Mouse (Mus musculus): ENCODE measurements around the gene C2cd4c. TPM values are rescaled to one million over a fixed set of nuclear protein-coding genes. Genes with fewer than 3 reads are reported as not detected.

Gene C2cd4c
- polyA plus RNA-seq, 1 experiment from 2014 or later, result not detected

DNA sequence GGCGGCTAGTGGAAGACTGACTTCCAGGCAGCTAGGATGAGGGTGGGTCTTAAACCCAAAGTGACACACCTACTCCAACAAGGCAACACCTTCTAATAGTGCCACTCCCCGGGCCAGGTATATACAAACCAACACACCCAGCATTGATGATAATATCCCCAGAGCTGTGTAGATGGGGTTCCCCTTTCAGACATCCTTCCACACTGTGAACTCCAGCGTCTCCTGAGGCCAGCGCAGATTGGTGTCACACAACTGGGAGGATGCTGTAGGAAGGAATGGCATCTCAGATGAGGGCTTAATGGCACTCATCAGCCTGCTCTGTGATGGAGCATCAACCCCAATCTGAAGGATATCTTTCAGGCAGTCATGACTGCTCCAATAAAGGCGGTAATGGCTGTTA, 56.3 kb downstream of the C2cd4c start:
- ATAC-seq (ENCODE audit: low read depth), result no peak
- H3K27ac ChIP-seq (ENCODE audit: low read length), result no peak overlapping the region

DNA sequence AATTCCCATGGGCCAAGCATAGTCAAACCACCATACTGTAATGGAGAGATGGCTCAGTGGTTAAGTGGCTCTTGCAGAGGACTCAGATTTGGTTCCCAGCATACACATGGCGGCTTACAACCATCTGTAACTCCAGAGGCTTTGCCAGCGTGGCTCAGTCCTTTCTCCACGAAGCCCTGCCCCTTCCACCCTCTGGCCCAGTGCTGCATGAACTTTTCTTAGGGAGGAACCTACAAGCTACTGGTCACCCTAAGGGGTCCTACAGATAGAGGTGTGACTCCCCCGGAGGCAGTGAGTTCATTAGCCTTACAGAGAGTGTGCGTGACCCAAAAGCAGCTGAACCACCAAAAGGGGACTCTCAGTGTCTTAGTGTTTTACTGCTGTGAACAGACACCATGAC, 56.9 kb downstream of the C2cd4c start:
- no peak overlapping the region for H3K4me2 ChIP-seq (ENCODE audit: low read depth, low read length)
- H3K27ac ChIP-seq (ENCODE audit: low read length), result no peak overlapping the region
- 69% methylated on average over 5 of the region's 5 CpGs for WGBS (ENCODE audit: insufficient replicate concordance)
- H3K27me3 ChIP-seq (ENCODE audit: control insufficient read depth, insufficient read depth, low read depth, low read length), result no peaks in the 10 kb centered on the region
- H3K9me3 ChIP-seq (replicated peaks; ENCODE audit: control insufficient read depth, low read length), result no peaks in the 10 kb centered on the region
- peaks cover 7% of the 10 kb centered on the region for H3K4me1 ChIP-seq (ENCODE audit: control insufficient read depth, low read depth, low read length)
- H3K4me3 ChIP-seq (ENCODE audit: low read depth, low read length), result no peak overlapping the region
- H3K9ac ChIP-seq (ENCODE audit: low read depth, low read length), result no peak overlapping the region
- no peaks in the 10 kb centered on the region for H3K36me3 ChIP-seq (ENCODE audit: control insufficient read depth, insufficient read depth)
- ATAC-seq (ENCODE audit: low read depth), result no peak

More for the DNA sequence above, 56.3 kb downstream of the C2cd4c start:
- no peaks in the 10 kb centered on the region for H3K36me3 ChIP-seq (ENCODE audit: control insufficient read depth, insufficient read depth)
- H3K27me3 ChIP-seq (ENCODE audit: control insufficient read depth, insufficient read depth, low read depth, low read length), result no peaks in the 10 kb centered on the region
- H3K4me2 ChIP-seq (ENCODE audit: low read depth, low read length), result no peak overlapping the region
- peaks cover 7% of the 10 kb centered on the region for H3K4me1 ChIP-seq (ENCODE audit: control insufficient read depth, low read depth, low read length)
- H3K9ac ChIP-seq (ENCODE audit: low read depth, low read length), result no peak overlapping the region
- H3K4me3 ChIP-seq (ENCODE audit: low read depth, low read length), result no peak overlapping the region
- 73% methylated on average over 5 of the region's 5 CpGs for WGBS (ENCODE audit: insufficient replicate concordance)
- no peaks in the 10 kb centered on the region for H3K9me3 ChIP-seq (replicated peaks; ENCODE audit: control insufficient read depth, low read length)

Other genes starting within 250 kb of the C2cd4c start
- not detected in 2 replicates for gene Vmn2r83, start 145.3 kb downstream of the C2cd4c start, polyA plus RNA-seq (2015; fragmentation: Nextera tagmentation; extraction: Ambion mirVana)
- gene Plpp2, start 80.2 kb downstream of the C2cd4c start, polyA plus RNA-seq (2015; fragmentation: Nextera tagmentation; extraction: Ambion mirVana), result 24.2 and 26.0 TPM in 2 replicates
- gene Mier2, start 58.8 kb downstream of the C2cd4c start, polyA plus RNA-seq (2015; fragmentation: Nextera tagmentation; extraction: Ambion mirVana), result 10.6 and 11.6 TPM in 2 replicates
- gene Theg, start 26.7 kb downstream of the C2cd4c start, polyA plus RNA-seq (2015; fragmentation: Nextera tagmentation; extraction: Ambion mirVana), result not detected in 2 replicates
- 0.06 and 0.08 TPM in 2 replicates for gene Shc2, start 23.9 kb upstream of the C2cd4c start, polyA plus RNA-seq (2015; fragmentation: Nextera tagmentation; extraction: Ambion mirVana)
- not detected in 2 replicates for gene Odf3l2, start 31.7 kb upstream of the C2cd4c start, polyA plus RNA-seq (2015; fragmentation: Nextera tagmentation; extraction: Ambion mirVana)
- gene Madcam1, start 50.5 kb upstream of the C2cd4c start, polyA plus RNA-seq (2015; fragmentation: Nextera tagmentation; extraction: Ambion mirVana), result 0.16 and 0.24 TPM in 2 replicates
- gene Tpgs1, start 55.3 kb upstream of the C2cd4c start, polyA plus RNA-seq (2015; fragmentation: Nextera tagmentation; extraction: Ambion mirVana), result 19.3 and 19.4 TPM in 2 replicates
- 80.5 and 81.5 TPM in 2 replicates for gene Cdc34, start 68.2 kb upstream of the C2cd4c start, polyA plus RNA-seq (2015; fragmentation: Nextera tagmentation; extraction: Ambion mirVana)
- gene Gzmm, start 75.0 kb upstream of the C2cd4c start, polyA plus RNA-seq (2015; fragmentation: Nextera tagmentation; extraction: Ambion mirVana), result 0.15 and 0.22 TPM in 2 replicates
- gene Bsg, start 90.5 kb upstream of the C2cd4c start, polyA plus RNA-seq (2015; fragmentation: Nextera tagmentation; extraction: Ambion mirVana), result 924 and 947 TPM in 2 replicates
- gene Hcn2, start 102.6 kb upstream of the C2cd4c start, polyA plus RNA-seq (2015; fragmentation: Nextera tagmentation; extraction: Ambion mirVana), result not detected in 2 replicates
- gene Polrmt, start 132.6 kb upstream of the C2cd4c start, polyA plus RNA-seq (2015; fragmentation: Nextera tagmentation; extraction: Ambion mirVana), result 13.4 and 14.4 TPM in 2 replicates
- gene Fgf22, start 141.1 kb upstream of the C2cd4c start, polyA plus RNA-seq (2015; fragmentation: Nextera tagmentation; extraction: Ambion mirVana), result not detected in 2 replicates
- 17.4 and 26.2 TPM in 2 replicates for gene Rnf126, start 152.9 kb upstream of the C2cd4c start, polyA plus RNA-seq (2015; fragmentation: Nextera tagmentation; extraction: Ambion mirVana)
- gene Fstl3, start 163.2 kb upstream of the C2cd4c start, polyA plus RNA-seq (2015; fragmentation: Nextera tagmentation; extraction: Ambion mirVana), result 1.0 TPM in 2 replicates
- 6.3 and 7.1 TPM in 2 replicates for gene Prss57, start 176.9 kb upstream of the C2cd4c start, polyA plus RNA-seq (2015; fragmentation: Nextera tagmentation; extraction: Ambion mirVana)
- gene Palm, start 179.5 kb upstream of the C2cd4c start, polyA plus RNA-seq (2015; fragmentation: Nextera tagmentation; extraction: Ambion mirVana), result 7.9 and 8.0 TPM in 2 replicates
- 0.43 and 1.4 TPM in 2 replicates for gene Misp, start 207.0 kb upstream of the C2cd4c start, polyA plus RNA-seq (2015; fragmentation: Nextera tagmentation; extraction: Ambion mirVana)
- 112 and 124 TPM in 2 replicates for gene Ptbp1, start 240.4 kb upstream of the C2cd4c start, polyA plus RNA-seq (2015; fragmentation: Nextera tagmentation; extraction: Ambion mirVana)